Mouse (Mus musculus) lung, postnatal 0 days (tissue): Measurements from ENCODE around the gene Apoc3. TPM values are rescaled to one million over a fixed set of nuclear protein-coding genes. Genes with fewer than 3 reads are reported as not detected.
A peak's percentile ranks its signal among the peaks of the same experiment; 100 is the strongest.

Experiments used
- ATAC-seq: fragments of 200-750 bp; cut with Nextera tagmentation; 2 replicates; pipeline ENCODE4 v1.8.0; 2017; ENCODE audit warnings: moderate library complexity
- DNase-seq: peaks from one replicate; pipeline ENCODE4 v3.0.0-alpha.2; 2016; ENCODE audit warnings: low spot score
- H3K27ac ChIP-seq: fragments of 300-500 bp; sonication (generic); 2 replicates; pipeline ENCODE4 v1.5.1; 2014; ENCODE audit warnings: antibody characterized with exemption, mild to moderate bottlenecking, low read length, mixed read lengths
- H3K27me3 ChIP-seq: fragments of 300-500 bp; sonication (generic); replicated peaks from 2 replicates; pipeline ENCODE4 v1.6.1; 2014; ENCODE audit warnings: low read length, mixed read lengths; ENCODE audit not compliant: insufficient read depth
- H3K36me3 ChIP-seq: fragments of 300-500 bp; sonication (generic); 2 replicates; pipeline ENCODE4 v1.6.1; 2014; ENCODE audit warnings: low read length, mixed read lengths; ENCODE audit not compliant: insufficient read depth
- H3K4me1 ChIP-seq: fragments of 300-500 bp; sonication (generic); 2 replicates; pipeline ENCODE4 v1.6.1; 2014; ENCODE audit warnings: antibody characterized with exemption, low read depth, low read length, mixed read lengths; ENCODE audit not compliant: insufficient read depth
- H3K4me2 ChIP-seq: fragments of 300-500 bp; sonication (generic); replicated peaks from 2 replicates; pipeline ENCODE4 v1.6.1; 2014; ENCODE audit warnings: low read depth, mild to moderate bottlenecking, low read length, moderate library complexity, mixed read lengths
- H3K4me3 ChIP-seq: fragments of 300-500 bp; sonication (generic); 2 replicates; pipeline ENCODE4 v1.5.1; 2014; ENCODE audit warnings: low read depth, low read length
- H3K9ac ChIP-seq: fragments of 300-500 bp; sonication (generic); replicated peaks from 2 replicates; pipeline ENCODE4 v1.6.1; 2014; ENCODE audit warnings: low read depth, mild to moderate bottlenecking
- H3K9me3 ChIP-seq: fragments of 300-500 bp; sonication (generic); 2 replicates; pipeline ENCODE4 v1.6.1; 2016; ENCODE audit warnings: low read length, mixed read lengths
- CTCF ChIP-seq: IDR thresholded peaks from 2 replicates; pipeline ENCODE4 v1.5.1; 2016; ENCODE audit warnings: antibody characterized with exemption, mild to moderate bottlenecking
- EP300 ChIP-seq: IDR thresholded peaks from 2 replicates; pipeline ENCODE4 v1.6.1; 2016; ENCODE audit warnings: antibody characterized with exemption, mild to moderate bottlenecking, control low read depth
- WGBS: fragments of 180-500 bp; shearing (Covaris S2); extraction: QIAGEN DNeasy Blood & Tissue Kit; methylation state at CpG from one replicate; pipeline ENCODE4 v1.1.7; 2014; 5-methylcytosine and 5-hydroxymethylcytosine counted together
- polyA plus RNA-seq: library from polyadenylated mRNA; unstranded; fragments of >200 nt; fragmentation: Nextera tagmentation; extraction: Ambion mirVana; gene quantifications from 2 replicates; pipeline ENCODE4 v1.2.1, GENCODE M21; 2015

Apoc3 gene
- polyA plus RNA-seq, 1 experiment from 2014 or later = not detected

GRCm38 (mm10) chr9:46215338-46216322 is 19.8 kb downstream of the Apoc3 start:
- Histone ChIP-seq H3K4me2 (no peak overlapping the region), H3K4me3 (no peak overlapping the region), H3K4me1 (no peaks in the 10 kb centered on the region), H3K27ac (no peak overlapping the region), H3K36me3 (peaks cover 26% of the 10 kb centered on the region), H3K9ac (no peak overlapping the region), H3K9me3 (no peaks in the 10 kb centered on the region), H3K27me3 (no peaks in the 10 kb centered on the region)
- WGBS = 47% methylated on average over 11 of the region's 11 CpGs
- peak; percentile 82 for ATAC-seq
- TF ChIP-seq EP300 (peak; percentile 89), CTCF (no peak)
- DNase-seq = peak; percentile 70

DNA sequence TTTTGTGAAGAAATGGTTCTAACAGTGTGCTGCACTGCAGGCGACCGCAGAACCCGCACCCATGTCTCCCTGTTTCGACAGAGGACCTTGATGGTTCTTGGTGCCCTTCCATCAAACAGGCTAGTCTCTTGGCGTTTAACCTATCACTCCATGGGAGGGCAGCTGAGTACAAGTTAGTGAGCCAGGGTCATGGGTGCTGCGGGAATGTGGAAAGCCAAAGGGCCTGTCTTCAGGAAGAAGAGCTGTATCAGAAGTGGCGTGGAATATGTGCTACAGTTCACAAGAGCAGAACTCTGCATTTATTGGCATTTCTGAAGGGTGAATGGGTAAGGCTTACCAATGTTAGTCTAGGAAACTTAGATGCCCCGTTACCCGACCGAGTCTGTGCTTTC is 20.5 kb downstream of the Apoc3 start:
- DNase-seq (no peak), ATAC-seq (no peak)
- Histone ChIP-seq H3K4me3 (no peak overlapping the region), H3K27ac (no peak overlapping the region), H3K9ac (no peak overlapping the region), H3K9me3 (no peaks in the 10 kb centered on the region), H3K4me1 (no peaks in the 10 kb centered on the region), H3K4me2 (no peak overlapping the region), H3K36me3 (peaks cover 19% of the 10 kb centered on the region), H3K27me3 (no peaks in the 10 kb centered on the region)
- 84% methylated on average over 10 of the region's 10 CpGs for WGBS
- TF ChIP-seq CTCF (no peak), EP300 (no peak)

- Histone ChIP-seq H3K9me3 (no peaks in the 10 kb centered on the region), H3K27me3 (no peaks in the 10 kb centered on the region), H3K36me3 (peaks cover 17% of the 10 kb centered on the region), H3K27ac (no peak overlapping the region), H3K4me1 (no peaks in the 10 kb centered on the region), H3K4me2 (no peak overlapping the region), H3K4me3 (no peak overlapping the region), H3K9ac (no peak overlapping the region)
- ATAC-seq (no peak), DNase-seq (peak; percentile 18)
- TF ChIP-seq EP300 (no peak), CTCF (no peak)
- 40% methylated on average over 4 of the region's 4 CpGs for WGBS
Measured at GRCm38 (mm10) chr9:46214276-46214675, 21.2 kb downstream of the Apoc3 start.

DNA sequence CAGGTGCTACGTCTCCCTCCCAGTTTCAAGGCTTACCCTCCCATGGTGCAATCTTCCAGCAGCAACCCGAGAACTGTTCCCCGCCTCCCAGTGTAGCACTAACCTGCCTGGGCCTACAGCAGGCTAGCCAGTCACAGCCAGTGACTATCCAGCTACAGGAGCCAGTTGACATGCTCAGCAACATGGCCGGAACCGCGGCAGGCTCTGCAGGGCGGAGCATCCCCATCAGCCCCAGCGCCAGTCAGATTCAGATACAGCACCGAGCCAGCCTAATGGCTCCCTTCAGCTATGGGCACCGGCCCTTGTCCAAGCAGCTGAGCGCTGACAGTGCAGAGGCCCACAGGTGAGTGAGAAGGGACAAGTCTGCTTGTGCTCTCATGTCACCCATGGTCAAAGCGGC is 25.0 kb downstream of the Apoc3 start:
- TF ChIP-seq CTCF (no peak), EP300 (no peak)
- H3K36me3 ChIP-seq = peaks cover 29% of the 10 kb centered on the region
- H3K27ac ChIP-seq = no peak overlapping the region
- H3K4me2 ChIP-seq = no peak overlapping the region
- 92% methylated on average over 12 of the region's 12 CpGs for WGBS
- H3K4me3 ChIP-seq = no peak overlapping the region
- H3K27me3 ChIP-seq = no peaks in the 10 kb centered on the region
- DNase-seq (no peak), ATAC-seq (no peak)
- H3K9ac ChIP-seq = no peak overlapping the region
- no peaks in the 10 kb centered on the region for H3K9me3 ChIP-seq
- no peaks in the 10 kb centered on the region for H3K4me1 ChIP-seq

DNA sequence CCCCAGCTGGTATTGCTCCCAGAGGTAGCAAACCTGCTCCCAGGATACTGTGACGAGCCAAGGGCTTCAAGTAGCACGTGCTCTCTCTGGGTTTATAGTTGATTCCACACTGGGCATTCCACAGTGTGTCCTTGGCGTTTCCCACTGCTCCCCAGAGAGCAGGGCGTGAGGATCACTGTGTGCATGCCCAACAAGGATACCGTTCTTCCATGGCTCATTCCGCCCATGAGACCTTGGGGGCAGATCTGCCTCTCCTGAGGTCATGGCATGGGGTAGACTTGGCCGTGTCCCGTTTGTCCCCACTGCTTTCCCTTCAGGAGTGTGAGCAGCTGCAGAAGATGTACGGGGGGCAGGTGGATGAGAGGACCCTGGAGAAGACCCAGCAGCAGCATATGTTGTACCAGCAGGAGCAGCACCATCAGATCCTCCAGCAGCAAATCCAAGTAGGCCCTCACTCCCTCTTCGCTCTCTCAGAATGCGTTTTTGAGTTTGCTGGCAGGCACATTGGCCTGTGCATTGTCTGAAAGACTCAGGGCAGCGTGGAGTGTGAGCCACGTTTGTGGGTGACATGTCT is 26.9 kb downstream of the Apoc3 start:
- TF ChIP-seq EP300 = no peak
- TF ChIP-seq CTCF = no peak
- Histone ChIP-seq H3K36me3 (peaks cover 35% of the 10 kb centered on the region), H3K9ac (no peak overlapping the region), H3K4me1 (no peaks in the 10 kb centered on the region), H3K9me3 (no peaks in the 10 kb centered on the region), H3K27ac (no peak overlapping the region), H3K4me3 (no peak overlapping the region), H3K27me3 (no peaks in the 10 kb centered on the region), H3K4me2 (no peak overlapping the region)
- ATAC-seq = no peak
- 85% methylated on average over 13 of the region's 13 CpGs for WGBS
- DNase-seq = no peak

- no peak for DNase-seq
- H3K36me3 ChIP-seq = peaks cover 40% of the 10 kb centered on the region
- no peaks in the 10 kb centered on the region for H3K9me3 ChIP-seq
- TF ChIP-seq EP300 (no peak), CTCF (no peak)
- H3K27me3 ChIP-seq = no peaks in the 10 kb centered on the region
- H3K9ac ChIP-seq = no peak overlapping the region
- no peak overlapping the region for H3K27ac ChIP-seq
- WGBS = 51% methylated on average over 6 of the region's 6 CpGs
- H3K4me1 ChIP-seq = no peaks in the 10 kb centered on the region
- no peak; the same call in 1 of the 2 replicates for ATAC-seq
- H3K4me2 ChIP-seq = no peak overlapping the region
- no peak overlapping the region for H3K4me3 ChIP-seq
Measured at GRCm38 (mm10) chr9:46207501-46207869, 28.0 kb downstream of the Apoc3 start.
